Mouse (Mus musculus): Measurements from ENCODE around the gene Megf8.

The Megf8 gene

DNA sequence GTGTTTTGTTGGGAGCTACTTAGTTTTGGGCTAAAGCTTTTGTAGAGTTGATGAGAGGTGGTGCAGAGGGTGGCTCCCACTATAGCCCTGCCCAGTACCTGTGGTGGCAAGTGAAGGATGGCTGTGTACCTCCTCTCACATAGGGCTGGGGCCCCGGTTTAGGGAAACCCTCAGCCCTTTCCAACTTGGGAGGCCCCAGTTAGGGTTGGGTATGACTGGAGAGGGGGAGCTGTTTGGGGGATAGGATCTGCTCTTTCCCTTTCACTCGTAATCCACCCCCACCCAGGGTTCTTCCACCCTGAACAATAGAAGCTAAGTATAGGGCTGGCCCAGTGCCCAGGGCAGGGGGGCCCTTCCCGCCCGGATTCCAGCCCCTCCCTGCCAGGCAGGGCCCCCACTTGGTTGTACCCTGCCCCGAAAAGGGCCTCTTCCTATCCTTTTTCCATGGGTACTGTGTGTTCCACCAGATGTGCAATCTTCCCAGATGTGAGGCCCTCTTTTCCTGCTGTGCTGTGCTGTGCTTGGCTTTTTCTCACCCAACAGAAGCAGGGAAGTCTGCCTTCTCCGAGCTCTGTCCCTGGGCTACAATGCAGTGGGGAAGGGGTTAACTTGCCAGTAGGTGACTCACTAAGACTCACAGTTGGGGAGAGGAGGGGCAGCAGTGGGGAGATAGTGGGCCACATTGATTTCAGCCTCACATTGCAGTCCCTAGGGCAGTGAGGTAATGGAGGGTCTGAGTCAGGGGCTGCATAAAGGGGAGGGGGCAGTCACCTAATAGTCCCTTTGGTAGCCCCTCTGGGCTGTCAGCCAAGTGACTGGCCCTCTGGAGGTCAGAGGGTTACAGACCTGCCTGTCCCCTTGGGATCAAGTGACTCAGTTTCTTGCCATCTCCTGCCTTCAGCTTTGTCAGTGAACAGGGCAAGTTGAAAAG lies 36.8 kb upstream of the Megf8 start:
- peak; percentile 78 for DNase-seq

DNA sequence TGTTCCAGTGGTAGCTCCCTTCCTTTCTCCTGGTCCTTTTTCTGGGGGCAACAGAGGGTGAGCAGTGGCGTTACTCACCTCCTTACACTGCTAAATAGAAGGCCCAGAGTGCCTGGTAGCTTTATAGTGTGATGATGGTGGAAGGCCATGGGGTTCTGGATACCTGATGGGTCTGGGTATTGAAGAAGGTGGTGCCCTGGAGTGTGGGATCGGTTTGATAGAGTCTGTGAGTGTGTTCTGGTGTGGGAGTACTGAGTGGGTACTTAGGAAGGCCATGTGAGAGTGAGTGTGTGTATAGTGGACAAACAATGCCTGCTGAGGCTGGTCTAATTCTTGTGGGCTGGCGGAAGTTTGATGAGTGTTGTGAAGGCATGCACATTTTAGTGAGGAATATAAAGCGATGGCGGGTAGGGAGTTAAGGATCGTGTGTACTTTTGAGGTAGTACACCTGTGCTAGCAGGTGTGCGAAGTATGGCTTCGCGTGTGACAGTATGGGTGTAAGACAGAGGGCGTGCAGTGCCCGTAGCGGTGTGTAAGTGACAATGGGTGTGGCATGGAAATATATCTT lies 35.7 kb upstream of the Megf8 start:
- DNase-seq, result no peak

DNA sequence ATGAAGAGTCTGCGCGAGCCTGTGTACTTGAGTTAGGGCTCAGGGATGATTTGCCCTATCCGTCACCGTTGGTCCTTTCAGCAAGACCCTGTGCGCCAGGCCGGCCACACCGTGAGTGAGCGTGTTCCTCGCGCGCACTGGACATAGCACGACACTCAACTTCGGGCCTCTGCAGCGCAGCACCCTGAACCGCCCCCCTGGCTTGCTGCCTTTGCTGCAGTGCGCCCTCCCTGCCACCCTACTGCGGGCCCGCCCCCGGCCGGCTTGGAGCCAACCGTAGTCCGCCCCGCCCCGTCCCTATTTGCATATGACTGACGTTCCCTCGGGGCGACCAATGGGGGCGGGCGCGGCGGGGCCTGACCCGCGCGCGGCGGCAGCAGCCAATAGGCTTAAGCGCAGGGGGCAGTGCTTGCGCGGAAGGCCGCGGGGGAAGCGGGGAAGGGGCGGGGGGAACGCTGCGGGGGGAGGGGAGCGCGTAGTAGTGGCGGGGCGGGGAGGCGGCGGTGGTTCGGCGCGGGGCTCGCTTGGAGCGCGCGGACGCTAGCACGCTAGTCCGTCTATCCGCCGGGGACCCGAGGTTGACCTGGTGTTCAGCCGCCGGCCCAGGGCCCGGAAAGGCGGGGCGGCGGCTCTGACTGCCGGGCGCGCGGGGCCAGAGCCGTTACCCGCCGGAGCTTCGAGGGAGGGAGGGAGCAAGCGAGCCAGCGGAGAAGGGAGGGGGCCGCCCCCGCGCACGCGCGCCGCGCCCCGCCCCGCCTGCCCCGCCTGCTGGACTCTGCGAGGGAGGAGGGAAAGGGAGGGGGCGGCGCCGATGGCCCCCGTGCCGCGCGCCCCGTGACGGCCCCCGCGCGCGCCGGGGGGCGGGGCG lies 35.0 kb upstream of the Megf8 start:
- peak; percentile 99 for DNase-seq

DNA sequence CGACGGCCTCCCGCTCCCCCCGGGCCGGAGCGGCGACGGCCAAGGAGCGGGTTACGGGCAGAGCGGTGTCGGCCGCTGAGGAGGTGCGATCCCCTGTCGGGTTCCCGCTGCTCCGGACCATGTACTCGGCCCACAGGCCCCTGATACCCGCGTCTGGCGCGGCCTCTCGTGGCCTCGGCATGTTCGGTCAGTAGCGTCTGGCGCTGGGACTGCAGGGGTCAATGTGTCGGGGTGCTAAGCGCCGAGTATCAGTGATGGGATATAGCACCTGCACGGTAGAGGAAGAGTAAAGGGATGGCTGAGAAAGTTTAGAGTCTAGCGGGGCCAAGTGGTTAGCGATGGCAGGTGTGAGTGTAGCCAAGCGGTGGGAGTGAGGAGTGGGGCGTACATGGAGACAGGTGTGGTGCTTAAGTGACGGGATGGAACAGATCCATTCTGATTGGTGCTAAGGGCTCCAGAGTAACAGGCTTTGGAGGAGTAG lies 34.2 kb upstream of the Megf8 start:
- no peak for DNase-seq

DNA sequence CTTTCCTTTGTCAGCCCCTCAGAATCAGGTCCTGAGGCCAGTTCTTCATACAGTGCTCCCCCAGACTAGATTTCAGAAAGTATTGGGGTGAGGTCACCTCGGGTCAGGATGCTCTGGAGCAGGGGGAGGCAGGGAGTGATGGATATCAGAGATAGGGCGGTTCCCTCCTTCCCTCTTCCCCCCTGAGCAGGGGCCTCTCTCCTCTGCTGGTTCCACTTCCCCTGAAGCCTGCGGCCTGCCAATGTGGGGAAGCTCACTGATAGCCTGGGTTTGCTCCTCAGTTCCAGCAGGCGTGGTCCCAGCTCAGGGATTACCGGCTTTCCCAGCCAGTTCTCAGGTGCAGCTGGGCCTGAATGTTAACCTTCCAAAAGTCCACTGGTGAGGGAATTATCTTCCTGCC lies 33.3 kb upstream of the Megf8 start:
- no peak for DNase-seq

DNA sequence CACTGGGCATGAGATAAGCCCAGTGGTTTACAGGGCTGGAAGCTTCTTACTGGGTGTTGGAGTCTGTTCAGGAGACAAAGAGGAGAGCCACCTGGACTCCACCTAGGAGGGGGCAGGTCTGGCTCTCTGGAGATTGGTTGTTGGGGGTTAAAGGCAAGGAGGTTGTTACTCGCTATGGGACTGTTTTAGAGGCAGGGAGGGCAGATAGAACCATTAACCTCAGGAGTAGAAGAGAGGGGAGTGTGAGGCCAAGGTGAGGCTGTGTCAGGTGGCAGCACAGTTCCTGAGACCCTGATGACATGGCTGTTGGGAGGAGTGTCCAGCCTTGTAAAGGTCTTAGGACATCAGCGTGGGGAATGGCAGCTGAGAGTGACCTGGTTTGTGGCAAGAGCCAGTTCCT lies 32.8 kb upstream of the Megf8 start:
- no peak for DNase-seq

DNA sequence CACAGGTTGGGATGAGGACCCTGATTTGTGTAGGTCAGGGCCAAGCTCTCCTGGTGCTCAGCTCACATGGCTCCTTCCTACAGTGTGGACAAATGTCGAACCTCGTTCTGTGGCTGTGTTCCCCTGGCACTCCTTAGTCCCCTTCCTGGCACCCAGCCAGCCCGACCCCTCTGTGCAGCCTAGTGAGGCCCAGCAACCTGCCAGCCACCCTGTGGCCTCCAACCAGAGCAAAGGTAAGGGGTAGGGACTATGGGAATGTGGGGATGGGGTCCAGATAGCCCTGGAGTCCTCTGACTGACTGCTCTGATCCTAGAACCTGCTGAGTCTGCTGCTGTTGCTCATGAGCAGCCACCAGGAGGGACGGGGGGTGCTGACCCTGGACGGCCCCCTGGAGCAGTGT lies 32.2 kb upstream of the Megf8 start:
- no peak for DNase-seq

DNA sequence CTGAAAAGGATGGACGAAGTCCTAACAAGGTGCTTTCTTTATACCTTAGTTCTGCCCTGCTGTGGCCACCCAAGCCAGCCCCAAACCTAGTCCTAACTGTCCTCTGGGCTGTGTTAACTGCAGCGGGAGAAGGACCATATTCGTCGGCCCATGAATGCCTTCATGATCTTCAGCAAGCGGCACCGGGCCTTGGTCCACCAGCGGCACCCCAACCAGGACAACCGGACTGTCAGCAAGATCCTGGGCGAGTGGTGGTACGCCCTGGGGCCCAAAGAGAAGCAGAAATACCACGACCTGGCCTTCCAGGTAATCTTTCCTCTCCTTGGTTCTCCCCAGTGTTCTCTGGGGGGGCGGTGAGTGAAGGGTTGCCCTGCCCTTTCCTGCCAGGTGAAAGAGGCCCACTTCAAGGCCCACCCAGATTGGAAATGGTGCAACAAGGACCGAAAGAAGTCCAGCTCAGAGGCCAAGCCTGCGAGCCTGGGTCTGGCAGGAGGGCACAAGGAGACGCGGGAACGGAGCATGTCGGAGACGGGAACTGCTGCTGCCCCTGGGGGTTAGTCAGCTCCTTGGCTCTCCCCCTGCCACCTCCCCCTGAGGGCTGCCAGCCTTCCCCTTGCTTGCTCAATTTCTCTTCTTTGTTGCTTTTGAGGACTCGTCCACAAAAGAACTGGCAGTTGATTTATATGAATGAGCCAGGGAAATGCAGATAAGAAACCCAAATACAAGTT lies 31.3 kb upstream of the Megf8 start:
- DNase-seq, result no peak

DNA sequence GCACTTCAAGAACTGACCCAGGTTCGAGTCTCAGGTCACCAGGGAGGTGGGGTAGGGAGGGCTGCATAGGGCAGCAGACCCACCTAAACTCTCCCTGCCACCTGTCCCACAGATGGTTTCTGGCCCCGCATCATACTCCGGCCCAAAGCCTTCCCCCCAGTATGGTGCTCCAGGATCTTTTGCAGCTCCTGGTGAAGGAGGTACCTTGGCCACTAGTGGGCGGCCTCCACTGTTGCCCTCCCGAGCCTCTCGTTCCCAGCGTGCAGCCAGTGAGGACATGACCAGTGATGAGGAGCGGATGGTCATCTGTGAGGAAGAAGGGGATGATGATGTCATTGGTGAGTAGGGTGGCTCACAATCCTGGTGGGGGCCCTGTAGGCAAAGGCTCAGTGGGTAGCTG lies 30.0 kb upstream of the Megf8 start:
- DNase-seq, result no peak

DNA sequence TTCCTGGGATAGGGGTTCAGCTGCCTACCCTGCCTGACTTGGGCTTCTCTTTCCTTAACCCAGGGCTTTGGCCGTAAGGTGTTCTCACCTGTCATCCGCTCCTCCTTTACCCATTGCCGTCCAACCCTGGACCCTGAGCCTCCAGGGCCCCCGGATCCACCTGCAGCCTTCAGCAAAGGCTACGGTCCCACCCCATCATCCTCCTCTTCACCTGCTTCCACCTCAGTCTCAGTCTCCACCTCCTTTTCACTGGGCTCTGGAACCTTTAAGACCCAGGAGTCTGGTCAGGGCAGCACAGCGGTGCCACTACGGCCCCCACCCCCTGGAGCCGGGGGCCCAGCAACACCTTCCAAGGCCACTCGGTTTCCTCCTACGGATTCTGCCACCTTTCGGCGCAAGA lies 29.0 kb upstream of the Megf8 start:
- DNase-seq, result no peak

DNA sequence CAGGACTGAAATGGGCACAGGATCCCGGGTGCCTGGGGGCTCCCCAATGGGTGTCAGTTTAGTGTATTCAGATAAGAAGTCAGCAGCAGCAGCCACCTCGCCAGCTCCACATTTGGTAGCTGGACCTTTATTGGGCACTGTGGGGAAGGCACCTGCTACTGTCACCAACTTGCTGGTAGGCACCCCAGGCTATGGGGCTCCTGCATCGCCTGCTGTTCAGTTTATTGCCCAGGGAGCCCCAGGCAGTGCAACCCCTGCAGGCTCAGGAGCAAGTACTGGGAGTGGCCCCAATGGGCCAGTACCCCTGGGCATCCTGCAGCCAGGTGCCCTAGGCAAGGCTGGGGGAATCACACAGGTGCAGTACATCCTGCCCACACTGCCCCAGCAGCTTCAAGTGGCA lies 28.2 kb upstream of the Megf8 start:
- DNase-seq, result no peak

DNA sequence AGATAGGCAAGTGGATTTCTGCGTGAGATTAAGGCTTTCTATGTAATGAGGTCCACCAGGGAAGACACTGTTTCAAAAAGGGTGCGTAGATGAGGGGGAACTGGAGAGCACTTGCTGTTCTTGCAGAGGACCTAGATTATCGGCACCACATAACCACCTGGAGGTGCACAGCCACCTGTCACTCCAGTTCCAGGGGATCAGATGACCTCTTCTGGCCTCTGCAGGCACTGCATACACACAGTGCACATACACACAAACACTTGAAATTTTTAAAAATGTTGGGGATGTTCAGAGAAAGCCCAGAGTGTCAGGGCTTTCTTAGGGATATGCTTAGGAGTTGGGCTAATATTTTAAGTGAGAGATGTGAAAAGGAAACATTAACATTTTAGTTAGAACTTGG lies 27.0 kb upstream of the Megf8 start:
- no peak for DNase-seq

DNA sequence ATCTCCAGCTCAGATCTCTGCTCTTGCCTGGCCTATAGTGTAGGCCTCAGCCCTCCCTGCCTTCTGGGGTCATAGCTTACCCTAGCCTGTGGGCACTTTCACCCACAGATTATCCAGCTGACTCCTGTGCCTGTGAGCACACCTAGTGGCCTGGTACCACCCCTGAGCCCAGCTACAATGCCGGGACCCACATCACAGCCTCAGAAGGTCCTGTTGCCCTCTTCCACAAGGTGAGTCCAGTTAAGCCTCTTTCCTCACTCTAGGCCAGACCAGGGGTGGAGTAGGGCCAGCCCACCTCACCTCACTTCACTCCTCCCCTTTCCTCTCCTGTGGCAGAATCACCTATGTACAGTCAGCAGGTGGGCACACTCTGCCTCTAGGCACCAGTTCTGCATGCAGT lies 26.5 kb upstream of the Megf8 start:
- no peak for DNase-seq

DNA sequence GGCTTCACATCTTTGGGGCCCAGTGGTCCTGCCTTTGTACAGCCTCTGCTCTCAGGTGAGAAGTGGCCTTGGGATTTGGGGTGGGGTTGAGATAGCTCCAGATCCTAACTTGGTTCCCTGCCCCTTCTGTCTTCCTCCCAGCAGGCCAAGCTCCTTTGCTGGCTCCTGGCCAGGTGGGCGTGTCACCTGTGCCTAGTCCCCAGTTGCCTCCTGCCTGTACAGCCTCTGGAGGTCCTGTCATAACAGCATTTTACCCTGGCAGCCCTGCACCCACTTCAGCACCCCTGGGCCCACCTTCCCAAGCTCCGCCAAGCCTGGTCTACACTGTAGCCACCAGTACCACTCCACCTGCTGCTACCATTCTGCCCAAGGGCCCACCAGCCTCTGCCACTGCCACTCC lies 26.1 kb upstream of the Megf8 start:
- DNase-seq, result peak; percentile 78

DNA sequence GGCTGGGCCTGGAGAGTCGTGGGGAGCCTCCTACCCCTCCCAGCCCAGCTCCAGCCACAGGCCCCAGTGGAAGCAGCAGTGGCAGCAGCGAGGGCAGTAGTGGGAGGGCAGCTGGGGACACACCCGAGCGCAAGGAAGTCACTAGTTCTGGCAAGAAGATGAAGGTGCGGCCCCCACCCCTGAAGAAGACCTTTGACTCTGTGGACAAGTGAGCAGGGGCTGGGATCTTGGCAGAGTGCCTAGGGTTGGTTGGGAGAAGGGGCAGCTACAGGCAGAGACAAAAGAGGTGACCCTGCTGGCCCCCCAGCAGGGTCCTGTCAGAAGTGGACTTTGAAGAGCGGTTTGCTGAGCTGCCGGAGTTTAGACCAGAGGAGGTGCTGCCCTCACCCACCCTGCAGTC lies 24.9 kb upstream of the Megf8 start:
- peak; percentile 52 for DNase-seq

DNA sequence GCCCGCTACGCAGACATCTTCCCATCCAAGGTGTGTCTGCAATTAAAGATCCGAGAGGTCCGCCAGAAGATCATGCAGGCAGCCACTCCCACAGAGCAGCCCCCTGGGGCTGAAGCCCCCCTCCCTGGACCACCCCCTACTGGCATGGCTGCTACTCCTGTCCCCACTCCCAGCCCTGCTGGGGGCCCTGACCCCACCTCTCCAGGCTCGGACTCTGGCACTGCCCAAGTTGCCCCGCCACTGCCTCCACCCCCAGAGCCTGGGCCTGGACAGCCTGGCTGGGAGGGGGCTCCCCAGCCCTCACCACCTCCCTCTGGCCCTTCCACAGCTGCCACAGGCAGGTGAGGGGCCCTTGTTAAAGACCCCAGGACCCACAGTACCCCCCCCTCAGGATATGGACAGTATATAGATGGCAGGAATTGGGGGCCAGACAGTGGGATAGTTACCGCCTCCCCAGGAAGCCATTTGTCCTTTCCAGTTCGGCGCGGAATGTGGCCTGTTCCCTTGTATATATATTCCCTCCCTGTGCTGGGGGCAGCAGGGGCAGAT lies 23.7 kb upstream of the Megf8 start:
- no peak for DNase-seq

DNA sequence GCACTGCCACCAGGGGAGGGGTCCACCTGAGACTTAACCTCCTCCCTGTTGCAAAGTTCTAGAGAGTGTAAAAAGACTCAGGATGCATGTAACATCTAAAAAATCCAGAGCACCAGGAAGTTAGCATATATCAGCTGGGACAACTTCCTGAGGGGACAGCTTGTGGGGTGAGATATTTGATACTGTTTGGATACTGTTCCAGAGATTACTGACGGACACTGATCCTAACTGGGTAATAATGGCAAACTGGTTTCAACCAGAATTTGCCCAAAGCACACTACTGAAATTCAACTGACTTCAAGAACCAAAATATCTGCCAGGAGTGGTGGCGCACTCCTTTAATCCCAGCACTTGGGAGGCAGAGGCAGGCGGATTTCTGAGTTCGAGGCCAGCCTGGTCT lies 22.5 kb upstream of the Megf8 start:
- no peak for DNase-seq

DNA sequence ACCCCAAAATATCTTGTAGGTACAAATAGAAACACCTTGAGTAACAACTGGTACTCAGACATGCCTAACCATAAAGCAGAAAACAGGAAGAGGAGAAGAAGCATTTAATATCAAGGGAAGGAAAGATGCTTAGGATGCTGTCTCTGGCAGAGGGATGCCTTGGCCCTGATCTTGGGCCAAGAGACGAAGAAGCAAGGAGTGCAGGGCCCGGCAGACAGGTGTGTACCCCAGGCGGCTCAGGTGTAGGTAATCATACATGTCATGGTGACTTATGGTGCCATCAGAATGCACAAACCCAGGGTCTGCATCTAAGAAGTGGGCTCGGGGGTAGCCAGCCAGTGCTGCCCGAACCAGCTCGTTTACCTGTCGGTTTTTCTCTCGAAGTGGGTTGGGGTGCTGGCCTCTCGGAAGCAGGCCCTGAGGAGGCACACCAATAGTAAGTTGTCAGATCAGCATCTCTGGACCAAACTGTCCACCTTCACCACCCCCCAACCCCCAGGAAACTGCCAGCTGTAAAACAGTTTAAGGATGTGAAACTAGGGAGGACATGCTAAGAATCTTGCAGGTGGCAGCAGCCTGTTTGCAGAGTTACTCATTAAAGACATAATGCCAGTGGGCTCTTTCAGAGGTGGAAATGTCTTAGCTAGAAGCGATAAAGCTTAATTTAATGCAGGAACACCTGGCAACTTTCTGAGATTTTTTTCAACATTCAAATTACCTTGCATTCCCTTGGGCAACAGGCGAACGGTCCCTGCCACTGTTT lies 21.8 kb upstream of the Megf8 start:
- DNase-seq, result no peak

DNA sequence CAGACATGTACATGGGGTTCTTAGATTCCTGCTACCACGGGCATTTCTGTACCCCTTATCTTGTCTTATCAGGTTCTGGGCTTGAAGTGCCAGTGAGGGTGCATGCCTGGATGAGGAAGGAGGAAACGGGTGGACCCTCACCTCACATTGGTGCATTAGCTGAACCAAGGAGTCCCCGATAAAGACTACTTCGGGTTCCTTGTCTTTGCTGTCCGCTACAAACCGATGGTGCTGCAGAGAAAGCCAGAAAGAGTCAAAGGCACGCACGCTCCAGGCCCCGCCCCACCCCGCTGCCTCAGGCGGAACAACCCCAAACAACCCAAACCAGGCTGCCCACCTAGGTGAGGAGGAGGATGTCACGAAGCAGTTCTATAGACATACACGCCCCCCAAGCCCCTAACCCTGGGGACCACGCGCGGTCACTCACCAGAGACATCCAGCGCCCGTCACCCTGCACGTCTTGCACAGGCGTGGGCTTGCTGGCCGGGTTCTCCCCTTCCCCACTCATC lies 20.0 kb upstream of the Megf8 start:
- no peak for DNase-seq

DNA sequence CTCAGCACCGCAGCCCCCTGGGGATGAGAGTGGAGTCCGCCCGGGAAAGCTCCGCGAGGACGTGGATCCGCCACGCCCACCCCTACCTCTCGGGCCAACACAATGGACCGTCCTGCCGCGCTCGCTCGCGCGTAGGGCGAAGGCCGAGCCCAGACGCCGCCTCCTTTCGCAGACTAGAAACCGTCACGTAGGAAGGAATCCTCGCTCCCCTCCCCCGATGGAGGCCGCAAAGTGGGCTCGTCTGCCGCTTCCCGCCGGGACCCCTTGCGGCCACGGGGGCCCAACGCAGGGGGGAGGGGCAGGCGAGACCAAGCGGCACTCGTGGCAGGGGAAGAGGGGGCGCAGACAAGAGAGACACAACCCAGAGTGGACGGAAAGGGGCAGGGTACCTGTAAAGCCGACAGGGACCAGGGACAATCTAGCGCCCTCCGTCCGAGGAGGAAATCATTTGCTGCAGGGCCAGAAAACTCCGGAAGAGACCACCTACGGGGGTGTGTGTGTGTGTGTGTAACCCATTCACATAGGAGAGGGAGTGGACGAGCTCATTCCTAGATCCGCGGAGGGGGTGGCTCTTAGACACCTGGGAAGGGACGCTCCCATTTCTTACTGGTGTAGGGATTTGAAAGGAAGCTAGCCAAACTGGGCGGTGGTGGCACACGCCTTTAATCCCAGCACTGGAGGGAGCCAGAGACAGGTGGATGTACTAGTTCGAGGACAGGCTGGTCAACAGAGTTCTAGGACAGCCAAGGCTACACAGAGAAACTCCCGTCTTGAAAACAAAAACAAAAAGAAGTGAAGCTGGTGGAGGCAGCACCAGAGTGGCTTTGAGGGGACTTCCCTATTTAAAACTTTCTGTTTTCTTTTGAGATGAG lies 19.3 kb upstream of the Megf8 start, which contains the start of gene Pafah1b3:
Gene Pafah1b3, minus strand, starts transcription at position 533 of the 872 bp plus-strand sequence.
- peak; percentile 89 for DNase-seq
